Mouse (Mus musculus) central nervous system, embryonic 11.5 days (tissue): ENCODE data around the gene Senp2. TPM values are rescaled to one million over a fixed set of nuclear protein-coding genes. Genes with fewer than 3 reads are reported as not detected.

Experiments
- polyA plus RNA-seq: library from polyadenylated mRNA; depleted of rRNA; stranded (reverse); fragments of >200 nt; gene quantifications from 2 replicates; pipeline ENCODE4 v1.2.3, GENCODE M21; 2012; rRNA removed

The Senp2 gene
- polyA plus RNA-seq, result 46.9 and 59.6 TPM in 2 replicates

GRCm38 (mm10) chr16:22009099-22009584 lies at the start of gene Senp2:
Gene Senp2, plus strand, starts transcription at chr16:22009484.

GRCm38 (mm10) chr16:21995304-21995703 lies 14.0 kb upstream of the Senp2 start, which contains the start of gene Liph:
Gene Liph, minus strand, starts transcription at chr16:21995663.

Other genes with a start within 250 kb of the Senp2 start
- 2.3 and 2.9 TPM in 2 replicates for gene Ehhadh, start 221.7 kb upstream of the Senp2 start, polyA plus RNA-seq
- gene Map3k13, start 215.1 kb upstream of the Senp2 start, polyA plus RNA-seq, result 4.6 and 5.6 TPM in 2 replicates
- gene Tmem41a, start 61.9 kb upstream of the Senp2 start, polyA plus RNA-seq, result 21.9 and 24.7 TPM in 2 replicates
- 0.29 and 0.34 TPM in 2 replicates for gene Liph, start 13.8 kb upstream of the Senp2 start, polyA plus RNA-seq
- gene Igf2bp2, start 153.8 kb downstream of the Senp2 start, polyA plus RNA-seq, result 50.5 and 69.1 TPM in 2 replicates